Mouse (Mus musculus) forebrain, embryonic 15.5 days (tissue): Measurements from ENCODE around the gene Eif3i. TPM values are rescaled to one million over a fixed set of nuclear protein-coding genes. Genes with fewer than 3 reads are reported as not detected.
"Not testable (repeated sequence)": the region's sequence is repeated elsewhere in the genome, so short reads cannot be mapped to it uniquely, and the experiment has no call there.

ENCODE experiments used
- ATAC-seq: fragments of 200-750 bp; cut with Nextera tagmentation; replicated peaks from 2 replicates; pipeline ENCODE4 v1.8.0; 2017; ENCODE audit warnings: mild to moderate bottlenecking, moderate TSS enrichment, moderate library complexity
- H3K27ac ChIP-seq: fragments of 300-500 bp; sonication (generic); replicated peaks from 2 replicates; pipeline ENCODE4 v1.5.1; 2015; ENCODE audit warnings: mild to moderate bottlenecking, inconsistent platforms
- H3K27me3 ChIP-seq: fragments of 300-500 bp; sonication (generic); 2 replicates; pipeline ENCODE4 v1.6.1; 2015; ENCODE audit warnings: inconsistent platforms
- H3K36me3 ChIP-seq: fragments of 300-500 bp; sonication (generic); 2 replicates; pipeline ENCODE4 v1.6.1; 2015; ENCODE audit warnings: mild to moderate bottlenecking, inconsistent platforms
- H3K4me1 ChIP-seq: fragments of 300-500 bp; sonication (generic); 2 replicates; pipeline ENCODE4 v1.6.1; 2015; ENCODE audit warnings: inconsistent platforms
- H3K4me2 ChIP-seq: fragments of 300-500 bp; sonication (generic); replicated peaks from 2 replicates; pipeline ENCODE4 v1.6.1; 2015; ENCODE audit warnings: mild to moderate bottlenecking, inconsistent platforms
- H3K4me3 ChIP-seq: fragments of 300-500 bp; sonication (generic); 2 replicates; pipeline ENCODE4 v1.5.1; 2015; ENCODE audit warnings: mild to moderate bottlenecking, inconsistent platforms
- H3K9ac ChIP-seq: fragments of 300-500 bp; sonication (generic); replicated peaks from 2 replicates; pipeline ENCODE4 v1.6.1; 2015; ENCODE audit warnings: mild to moderate bottlenecking, inconsistent platforms
- H3K9me3 ChIP-seq: fragments of 300-500 bp; sonication (generic); 2 replicates; pipeline ENCODE4 v1.6.1; 2016; ENCODE audit warnings: inconsistent platforms
- WGBS: fragments of 180-500 bp; shearing (Covaris S2); methylation state at CpG from one replicate; pipeline ENCODE4 v1.1.7; 2015; ENCODE audit warnings: mixed read lengths; 5-methylcytosine and 5-hydroxymethylcytosine counted together
- microRNA-seq: library from miRNA; unstranded; fragments of <30 nt; microRNA quantifications from one replicate; pipeline ENCODE4, GENCODE M21; 2016
- polyA plus RNA-seq: library from polyadenylated mRNA; unstranded; fragments of >200 nt; fragmentation: Nextera tagmentation; extraction: Ambion mirVana; gene quantifications from 2 replicates; pipeline ENCODE4 v1.2.1, GENCODE M21; 2015

Eif3i gene
- polyA plus RNA-seq, 1 experiment from 2014 or later = 225 TPM

- WGBS = 94% methylated on average over 2 of the region's 2 CpGs
- no peaks in the 10 kb centered on the region for H3K4me1 ChIP-seq
- no peak for ATAC-seq
Measured at GRCm38 (mm10) chr4:129549306-129549705, 51.1 kb downstream of the Eif3i start.

GRCm38 (mm10) chr4:129547631-129548030 lies 52.8 kb downstream of the Eif3i start:
- H3K27ac ChIP-seq, H3K4me2 ChIP-seq, H3K27me3 ChIP-seq, H3K36me3 ChIP-seq, ATAC-seq, H3K9me3 ChIP-seq, H3K4me3 ChIP-seq, H3K9ac ChIP-seq, H3K4me1 ChIP-seq: not testable (repeated sequence)
- 81% methylated on average over 4 of the region's 4 CpGs for WGBS

More at GRCm38 (mm10) chr4:129549306-129549705, 51.1 kb downstream of the Eif3i start:
- no peak overlapping the region for H3K27ac ChIP-seq
- H3K27me3 ChIP-seq = no peaks in the 10 kb centered on the region
- no peak overlapping the region for H3K4me2 ChIP-seq
- no peaks in the 10 kb centered on the region for H3K36me3 ChIP-seq
- H3K9me3 ChIP-seq = no peaks in the 10 kb centered on the region
- H3K4me3 ChIP-seq = no peak overlapping the region
- H3K9ac ChIP-seq = no peak overlapping the region

GRCm38 (mm10) chr4:129544106-129544505 lies 56.3 kb downstream of the Eif3i start:
- Histone ChIP-seq H3K27ac (no peak overlapping the region), H3K9me3 (no peaks in the 10 kb centered on the region), H3K27me3 (no peaks in the 10 kb centered on the region), H3K4me1 (peaks cover 15% of the 10 kb centered on the region), H3K4me3 (no peak overlapping the region), H3K4me2 (no peak overlapping the region), H3K36me3 (no peaks in the 10 kb centered on the region), H3K9ac (no peak overlapping the region)
- 81% methylated on average over 4 of the region's 4 CpGs for WGBS
- no peak for ATAC-seq

GRCm38 (mm10) chr4:129542592-129543141 lies 57.8 kb downstream of the Eif3i start, which contains the start of gene Hdac1:
Gene Hdac1, minus strand, starts transcription at chr4:129542713.
- 0% methylated on average over 40 of the region's 46 CpGs for WGBS
- peaks cover 15% of the 10 kb centered on the region for H3K4me1 ChIP-seq

More at GRCm38 (mm10) chr4:129542592-129543141, 57.8 kb downstream of the Eif3i start, which contains the start of gene Hdac1:
- Histone ChIP-seq H3K4me2 (peak within 1 kb of the TSS; percentile 64), H3K9me3 (no peaks in the 10 kb centered on the region), H3K4me3 (peak within 1 kb of the TSS; percentile 83), H3K27me3 (no peaks in the 10 kb centered on the region), H3K27ac (peak within 1 kb of the TSS; percentile 77), H3K36me3 (0 out of 2 replicates have a peak, but pooled peaks cover 2% of the 10 kb centered on the region), H3K9ac (peak within 1 kb of the TSS; percentile 87)
- peak; percentile 99 for ATAC-seq

Small RNA genes lying within 50 kb of the gene (microRNA-seq; reads per million reads assigned to microRNA genes)
- not detected for gene Mir8119

Other genes starting within 250 kb of the Eif3i start
- 16.1 and 17.8 TPM in 2 replicates for gene Zbtb8a, start 222.5 kb downstream of the Eif3i start, polyA plus RNA-seq
- 7.3 and 7.5 TPM in 2 replicates for gene Zbtb8b, start 159.8 kb downstream of the Eif3i start, polyA plus RNA-seq
- 41.6 and 42.7 TPM in 2 replicates for gene Bsdc1, start 139.1 kb downstream of the Eif3i start, polyA plus RNA-seq
- 0.34 TPM in 1 of 2 replicates, not detected in the other for gene Tssk3, start 109.6 kb downstream of the Eif3i start, polyA plus RNA-seq
- 0.61 TPM in 1 of 2 replicates, not detected in the other for gene Fam229a, start 109.5 kb downstream of the Eif3i start, polyA plus RNA-seq
- gene Marcksl1, start 87.1 kb downstream of the Eif3i start, polyA plus RNA-seq = 2,102 and 2,181 TPM in 2 replicates
- 119 and 130 TPM in 2 replicates for gene Hdac1, start 57.9 kb downstream of the Eif3i start, polyA plus RNA-seq
- 7.6 and 9.2 TPM in 2 replicates for gene Lck, start 27.0 kb downstream of the Eif3i start, polyA plus RNA-seq
- gene Fam167b, start 22.1 kb downstream of the Eif3i start, polyA plus RNA-seq = 0.25 and 0.41 TPM in 2 replicates
- gene Tmem234, start within 50 bp of the Eif3i start, polyA plus RNA-seq = 160 and 165 TPM in 2 replicates
- gene Dcdc2b, start 13.6 kb upstream of the Eif3i start, polyA plus RNA-seq = 3.5 and 3.7 TPM in 2 replicates
- gene Iqcc, start 18.5 kb upstream of the Eif3i start, polyA plus RNA-seq = 31.4 and 32.5 TPM in 2 replicates
- gene Ccdc28b, start 23.3 kb upstream of the Eif3i start, polyA plus RNA-seq = 119 and 124 TPM in 2 replicates
- gene Txlna, start 40.4 kb upstream of the Eif3i start, polyA plus RNA-seq = 64.7 and 68.3 TPM in 2 replicates
- gene Kpna6, start 72.1 kb upstream of the Eif3i start, polyA plus RNA-seq = 14.7 and 17.5 TPM in 2 replicates
- 19.4 and 19.6 TPM in 2 replicates for gene Tmem39b, start 96.2 kb upstream of the Eif3i start, polyA plus RNA-seq
- gene Khdrbs1, start 141.7 kb upstream of the Eif3i start, polyA plus RNA-seq = 175 and 187 TPM in 2 replicates
- 315 and 320 TPM in 2 replicates for gene Ptp4a2, start 210.6 kb upstream of the Eif3i start, polyA plus RNA-seq